Mouse (Mus musculus) hindbrain, embryonic 14.5 days (tissue): Measurements from ENCODE around the gene Thsd7a. TPM values are rescaled to one million over a fixed set of nuclear protein-coding genes. Genes with fewer than 3 reads are reported as not detected.

Experiments
- ATAC-seq: fragments of 200-750 bp; cut with Nextera tagmentation; 2 replicates; pipeline ENCODE4 v1.8.0; 2017; ENCODE audit warnings: moderate number of reproducible peaks, mild to moderate bottlenecking, moderate TSS enrichment, moderate library complexity; ENCODE audit not compliant: low FRiP score
- DNase-seq: peaks from one replicate; pipeline ENCODE4 v3.0.0-alpha.2; 2015; ENCODE audit warnings: low spot score
- H3K27ac ChIP-seq: fragments of 300-500 bp; sonication (generic); 2 replicates; pipeline ENCODE4 v1.5.1; 2014; ENCODE audit warnings: mild to moderate bottlenecking, moderate library complexity
- H3K27me3 ChIP-seq: fragments of 300-500 bp; sonication (generic); 2 replicates; pipeline ENCODE4 v1.6.1; 2014; ENCODE audit warnings: mild to moderate bottlenecking, low read length, mixed read lengths; ENCODE audit not compliant: control insufficient read depth, insufficient read depth
- H3K36me3 ChIP-seq: fragments of 300-500 bp; sonication (generic); replicated peaks from 2 replicates; pipeline ENCODE4 v1.6.1; 2014; ENCODE audit not compliant: control insufficient read depth, insufficient read depth
- H3K4me1 ChIP-seq: fragments of 300-500 bp; sonication (generic); replicated peaks from 2 replicates; pipeline ENCODE4 v1.6.1; 2014; ENCODE audit warnings: antibody characterized with exemption, low read length, mixed read lengths; ENCODE audit not compliant: control insufficient read depth, insufficient read depth
- H3K4me2 ChIP-seq: fragments of 300-500 bp; sonication (generic); replicated peaks from 2 replicates; pipeline ENCODE4 v1.6.1; 2014; ENCODE audit warnings: mild to moderate bottlenecking, moderate library complexity
- H3K4me3 ChIP-seq: fragments of 300-500 bp; sonication (generic); replicated peaks from 2 replicates; pipeline ENCODE4 v1.5.1; 2014; ENCODE audit warnings: mild to moderate bottlenecking, low read length
- H3K9ac ChIP-seq: fragments of 300-500 bp; sonication (generic); 2 replicates; pipeline ENCODE4 v1.6.1; 2014
- H3K9me3 ChIP-seq: fragments of 300-500 bp; sonication (generic); 2 replicates; pipeline ENCODE4 v1.6.1; 2016; ENCODE audit warnings: low read length; ENCODE audit not compliant: control insufficient read depth
- WGBS: fragments of 180-500 bp; shearing (Covaris S2); extraction: QIAGEN DNeasy Blood & Tissue Kit; methylation state at CpG from one replicate; pipeline ENCODE4 v1.1.7; 2014; 5-methylcytosine and 5-hydroxymethylcytosine counted together
- polyA plus RNA-seq: library from polyadenylated mRNA; unstranded; fragments of >200 nt; fragmentation: Nextera tagmentation; extraction: Ambion mirVana; gene quantifications from 2 replicates; pipeline ENCODE4 v1.2.1, GENCODE M21; 2014

Thsd7a gene
- polyA plus RNA-seq, 1 experiment from 2014 or later = 33.4 TPM

DNA sequence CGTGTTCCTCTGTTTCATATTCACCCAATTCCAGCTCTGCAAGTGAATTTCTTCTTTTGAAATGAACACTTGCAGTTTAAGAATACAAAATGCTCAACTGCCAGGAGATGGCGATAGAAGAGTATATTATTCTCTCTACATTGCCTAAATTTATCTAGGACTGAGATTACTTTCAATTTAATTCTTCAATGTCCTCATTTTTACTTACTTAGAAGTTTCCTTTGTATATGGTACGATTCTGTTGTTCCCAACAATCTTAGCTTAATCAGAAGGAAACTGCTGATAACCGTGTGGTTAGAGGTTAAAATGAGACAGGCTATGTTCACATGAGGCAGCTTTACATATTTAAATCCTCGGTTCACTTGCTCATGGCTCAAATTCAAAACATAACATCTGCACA lies 398.5 kb downstream of the Thsd7a start:
- 39% methylated on average over 5 of the region's 5 CpGs for WGBS
- Histone ChIP-seq H3K27ac (peak overlapping the region; percentile 43; the same call in 1 of the 2 replicates), H3K9me3 (no peaks in the 10 kb centered on the region), H3K4me1 (no peaks in the 10 kb centered on the region), H3K4me3 (no peak overlapping the region), H3K27me3 (no peaks in the 10 kb centered on the region), H3K36me3 (no peaks in the 10 kb centered on the region), H3K9ac (no peak overlapping the region), H3K4me2 (0 out of 2 replicates have a peak overlapping the region, but pooled peaks have one; percentile 21)
- ATAC-seq (no peak), DNase-seq (peak; percentile 77)

DNA sequence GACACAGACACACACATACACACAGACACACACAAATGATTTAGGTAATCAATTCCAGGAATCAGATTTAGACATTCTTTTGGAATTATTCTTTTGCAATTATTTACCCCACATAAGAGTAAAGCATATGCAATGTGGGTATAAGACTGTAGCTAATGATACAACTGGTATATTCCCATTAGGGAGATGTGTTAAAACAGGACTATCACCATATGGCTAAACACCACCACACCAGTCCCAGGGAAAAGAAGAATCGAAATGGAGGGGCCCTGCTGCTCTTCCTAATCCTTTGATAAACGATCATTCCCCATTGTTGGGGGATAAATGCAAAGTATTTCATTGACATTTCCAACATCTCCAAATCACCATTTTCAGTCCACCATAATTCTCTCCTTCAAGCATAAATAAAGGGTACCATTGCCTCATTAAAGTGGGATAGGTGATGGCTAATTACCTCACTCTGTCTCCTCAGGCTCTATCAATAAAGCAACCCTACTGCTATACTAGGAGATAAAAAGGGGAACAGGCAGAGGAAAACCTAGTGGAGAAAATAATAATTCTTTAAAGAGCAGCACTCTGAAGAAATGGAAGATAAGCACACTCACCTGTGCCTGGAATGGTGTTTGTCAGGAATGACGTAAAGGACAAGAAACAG lies 400.0 kb downstream of the Thsd7a start:
- ATAC-seq = no peak
- Histone ChIP-seq H3K36me3 (no peaks in the 10 kb centered on the region), H3K9ac (no peak overlapping the region), H3K27ac (no peak overlapping the region), H3K4me1 (no peaks in the 10 kb centered on the region), H3K27me3 (no peaks in the 10 kb centered on the region), H3K4me2 (no peak overlapping the region), H3K4me3 (no peak overlapping the region), H3K9me3 (no peaks in the 10 kb centered on the region)
- no peak for DNase-seq
- 57% methylated on average over 3 of the region's 3 CpGs for WGBS

DNA sequence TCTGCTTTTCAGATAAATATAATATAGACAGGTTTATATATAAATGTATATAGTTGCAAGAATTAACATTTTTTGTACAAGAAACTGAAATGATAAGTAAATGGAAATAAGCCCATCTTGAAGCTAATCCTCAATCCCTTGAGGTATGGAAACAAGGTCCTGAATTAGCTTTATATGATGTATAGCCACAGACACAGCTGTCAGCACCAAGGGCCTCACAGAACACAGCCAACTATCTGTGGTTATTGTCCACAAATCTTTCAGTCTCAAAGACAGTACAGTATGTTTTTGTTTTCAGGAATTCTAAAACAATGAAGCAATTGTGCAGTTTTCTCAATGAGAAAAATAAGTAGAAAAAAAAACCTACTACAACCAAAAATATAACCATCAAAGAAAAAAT lies 400.5 kb downstream of the Thsd7a start:
- Histone ChIP-seq H3K4me3 (no peak overlapping the region), H3K36me3 (no peaks in the 10 kb centered on the region), H3K4me2 (no peak overlapping the region), H3K27ac (no peak overlapping the region), H3K27me3 (no peaks in the 10 kb centered on the region), H3K4me1 (no peaks in the 10 kb centered on the region), H3K9me3 (no peaks in the 10 kb centered on the region), H3K9ac (no peak overlapping the region)
- no peak for ATAC-seq
- no peak for DNase-seq

DNA sequence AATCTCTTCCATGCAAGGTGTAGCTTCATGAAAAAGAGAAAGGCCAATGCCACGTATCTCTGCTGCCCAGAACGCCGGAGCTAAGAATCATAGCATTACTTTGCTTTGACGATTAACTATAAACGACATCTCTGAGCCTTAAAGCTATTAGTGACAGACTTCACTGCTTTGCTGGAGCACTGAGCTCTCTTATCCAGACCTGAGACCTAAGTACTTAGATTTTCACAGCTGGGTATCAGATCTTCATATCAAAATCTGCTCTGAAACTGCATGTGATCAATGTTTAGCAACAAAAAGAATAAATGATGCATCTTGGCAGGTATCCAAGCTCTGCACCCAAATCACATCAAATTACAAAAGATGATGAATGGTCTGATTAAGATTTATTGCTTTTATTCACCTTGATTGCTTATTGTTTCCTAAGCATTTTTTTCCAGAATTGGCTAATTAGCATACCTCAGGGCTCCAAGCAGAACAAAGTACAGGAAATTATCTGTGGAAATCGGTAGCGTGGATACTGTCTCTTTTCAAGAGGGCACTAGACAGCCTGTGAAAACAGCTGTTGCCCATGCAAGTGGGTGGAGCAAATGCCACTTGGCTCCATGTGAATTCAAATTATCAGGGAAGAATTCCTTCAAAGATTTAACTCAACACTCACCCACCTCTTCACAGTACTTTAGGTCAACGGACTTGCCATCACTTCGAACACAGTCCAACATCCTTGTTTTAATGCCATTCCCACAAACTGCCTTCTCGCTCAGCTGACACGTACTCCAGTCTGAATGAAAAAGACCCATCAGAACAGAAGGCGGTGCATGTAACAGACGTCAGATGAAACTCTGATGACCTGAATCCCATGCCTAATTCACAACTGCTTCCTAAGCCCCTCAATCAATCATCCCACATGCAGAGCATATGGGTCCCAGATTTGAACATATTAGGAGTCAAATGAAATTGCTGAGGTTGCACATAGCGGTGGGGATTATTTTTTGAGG lies 412.3 kb downstream of the Thsd7a start:
- ATAC-seq (peak; percentile 80), DNase-seq (peak; percentile 50)
- WGBS = 46% methylated on average over 14 of the region's 14 CpGs
- Histone ChIP-seq H3K36me3 (0 out of 2 replicates have a peak, but pooled peaks cover 5% of the 10 kb centered on the region), H3K9me3 (no peaks in the 10 kb centered on the region), H3K4me2 (0 out of 2 replicates have a peak overlapping the region, but pooled peaks have one; percentile 1), H3K27ac (peak overlapping the region; percentile 9; the same call in 1 of the 2 replicates), H3K4me1 (0 out of 2 replicates have a peak, but pooled peaks cover 5% of the 10 kb centered on the region), H3K9ac (no peak overlapping the region), H3K27me3 (no peaks in the 10 kb centered on the region), H3K4me3 (no peak overlapping the region)

DNA sequence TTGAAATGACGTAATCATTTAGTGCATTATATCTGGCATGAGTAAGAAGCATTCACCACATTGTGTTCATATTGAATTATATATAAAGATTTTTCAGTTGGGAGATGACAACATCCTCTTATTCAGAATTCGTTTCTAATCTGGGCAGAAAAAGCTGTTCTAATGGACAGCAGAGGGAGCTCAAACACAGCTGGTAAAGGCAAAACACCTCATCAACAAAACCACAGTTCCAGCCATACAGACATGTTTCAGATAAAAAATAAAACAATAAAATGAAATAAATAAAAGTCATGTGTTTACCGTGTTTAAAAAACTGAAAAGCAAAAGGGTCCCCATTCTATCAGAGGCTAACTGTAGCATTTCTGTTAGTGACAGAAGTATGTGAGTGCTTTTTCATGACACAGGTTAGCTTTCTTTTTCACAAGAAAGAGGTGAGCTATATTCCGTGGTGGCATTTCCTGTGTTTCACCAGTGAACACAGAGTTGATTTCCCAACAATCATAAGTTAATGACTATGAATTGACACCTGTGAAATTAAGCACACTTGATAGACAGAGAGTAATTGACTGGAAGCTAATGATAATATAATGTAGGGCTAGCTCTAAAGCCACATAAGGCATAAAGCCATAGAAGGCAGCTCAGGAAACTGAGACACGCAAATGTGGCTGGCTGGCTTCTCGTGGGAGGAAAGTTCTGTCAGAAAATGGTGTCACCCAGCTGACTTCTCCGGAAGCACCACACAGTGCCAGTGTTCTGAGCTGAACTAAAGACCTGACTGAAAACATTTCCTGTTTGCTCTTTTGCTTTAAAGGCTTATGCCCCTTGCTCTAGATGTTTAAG lies 433.9 kb downstream of the Thsd7a start:
- DNase-seq = peak; percentile 76
- Histone ChIP-seq H3K9me3 (no peaks in the 10 kb centered on the region), H3K4me2 (no peak overlapping the region), H3K9ac (no peak overlapping the region), H3K4me3 (no peak overlapping the region), H3K27ac (no peak overlapping the region), H3K27me3 (no peaks in the 10 kb centered on the region), H3K4me1 (no peaks in the 10 kb centered on the region), H3K36me3 (0 out of 2 replicates have a peak, but pooled peaks cover 2% of the 10 kb centered on the region)
- WGBS = 58% methylated on average over 7 of the region's 7 CpGs
- ATAC-seq = peak; percentile 60; the same call in 1 of the 2 replicates

DNA sequence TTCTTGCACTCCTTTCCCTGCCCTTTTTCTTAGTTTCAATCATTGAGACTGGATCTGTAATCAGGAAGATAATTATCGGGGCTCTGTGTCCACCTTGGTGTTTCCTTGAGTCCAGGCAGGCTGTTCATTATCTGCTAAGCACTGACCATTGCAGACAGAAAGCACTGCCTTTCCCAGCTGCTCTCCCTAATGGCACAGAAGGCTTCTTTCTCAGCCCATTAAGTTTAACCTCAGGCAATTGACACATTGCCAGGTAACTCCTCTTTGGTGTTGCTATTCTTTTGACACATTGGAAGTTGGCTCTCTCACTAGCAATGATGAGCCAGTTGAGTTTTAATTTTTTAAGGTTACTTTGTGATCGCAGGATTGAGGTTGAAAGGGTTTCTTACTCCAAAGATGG lies 441.7 kb downstream of the Thsd7a start:
- DNase-seq = no peak
- Histone ChIP-seq H3K9me3 (peaks cover 14% of the 10 kb centered on the region), H3K36me3 (no peaks in the 10 kb centered on the region), H3K4me1 (no peaks in the 10 kb centered on the region), H3K27me3 (no peaks in the 10 kb centered on the region), H3K9ac (no peak overlapping the region), H3K4me2 (no peak overlapping the region), H3K27ac (no peak overlapping the region), H3K4me3 (no peak overlapping the region)
- 86% methylated on average over 2 of the region's 2 CpGs for WGBS
- no peak; the same call in 1 of the 2 replicates for ATAC-seq

DNA sequence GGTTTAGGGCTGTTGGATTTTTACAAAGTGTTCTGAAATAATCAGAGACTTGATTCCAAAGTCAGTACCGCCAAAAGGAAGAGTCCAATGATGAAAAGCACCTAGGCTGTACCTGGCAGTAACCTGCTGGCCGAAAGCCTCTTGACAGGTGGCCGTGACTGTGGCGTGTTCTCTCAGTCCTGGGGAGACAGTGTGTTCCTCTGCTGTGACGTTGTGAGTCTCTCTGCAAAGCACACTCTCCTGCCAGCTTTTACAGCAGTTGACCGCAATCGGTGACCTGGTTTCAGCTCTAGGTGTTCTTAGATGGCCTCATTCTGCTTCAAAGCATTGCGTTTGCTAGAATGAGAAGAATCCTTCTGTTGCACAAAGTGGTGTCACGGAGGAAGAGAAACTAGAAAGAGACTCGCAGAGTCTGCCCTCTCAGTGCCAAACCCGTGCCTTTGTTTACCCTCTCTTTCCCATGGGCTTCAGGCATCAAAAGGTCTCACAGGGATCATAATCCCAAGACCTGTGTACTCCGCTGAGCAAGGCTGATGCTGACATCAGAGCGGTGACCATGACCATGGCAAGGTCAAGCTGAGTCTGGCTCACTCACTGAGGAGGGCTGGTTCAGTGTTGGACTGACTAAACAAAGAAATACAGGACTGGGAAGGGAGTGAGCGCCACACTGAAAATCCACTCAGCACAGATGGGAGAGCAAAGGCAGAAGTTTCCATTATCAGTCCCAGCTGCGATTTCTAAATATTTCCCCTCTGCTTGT lies 486.4 kb downstream of the Thsd7a start:
- Histone ChIP-seq H3K4me2 (no peak overlapping the region), H3K27ac (no peak overlapping the region), H3K27me3 (no peaks in the 10 kb centered on the region), H3K9ac (no peak overlapping the region), H3K4me1 (peaks cover 15% of the 10 kb centered on the region), H3K9me3 (no peaks in the 10 kb centered on the region), H3K4me3 (no peak overlapping the region), H3K36me3 (no peaks in the 10 kb centered on the region)
- 87% methylated on average over 15 of the region's 15 CpGs for WGBS
- DNase-seq (no peak), ATAC-seq (no peak)
